Mouse (Mus musculus) kidney, postnatal 0 days (tissue): ENCODE results near the gene Acbd3. TPM values are rescaled to one million over a fixed set of nuclear protein-coding genes. Genes with fewer than 3 reads are reported as not detected.

Experiments
- ATAC-seq: fragments of 200-750 bp; cut with Nextera tagmentation; replicated peaks from 2 replicates; pipeline ENCODE4 v1.8.0; 2017; ENCODE audit warnings: low read depth, moderate number of reproducible peaks, moderate TSS enrichment, moderate library complexity; ENCODE audit not compliant: low FRiP score
- DNase-seq: peaks from one replicate; pipeline ENCODE4 v3.0.0-alpha.2; 2016; ENCODE audit warnings: low spot score
- H3K27ac ChIP-seq: fragments of 300-500 bp; sonication (generic); 2 replicates; pipeline ENCODE4 v1.5.1; 2014; ENCODE audit warnings: mild to moderate bottlenecking
- H3K27me3 ChIP-seq: fragments of 300-500 bp; sonication (generic); 2 replicates; pipeline ENCODE4 v1.6.1; 2014; ENCODE audit warnings: low read length, mixed read lengths; ENCODE audit not compliant: insufficient read depth
- H3K36me3 ChIP-seq: fragments of 300-500 bp; sonication (generic); 2 replicates; pipeline ENCODE4 v1.6.1; 2014; ENCODE audit warnings: low read length, mixed read lengths; ENCODE audit not compliant: insufficient read depth
- H3K4me1 ChIP-seq: fragments of 300-500 bp; sonication (generic); replicated peaks from 2 replicates; pipeline ENCODE4 v1.6.1; 2014; ENCODE audit warnings: antibody characterized with exemption, low read length, mixed read lengths; ENCODE audit not compliant: insufficient read depth
- H3K4me2 ChIP-seq: fragments of 300-500 bp; sonication (generic); 2 replicates; pipeline ENCODE4 v1.6.1; 2014; ENCODE audit warnings: mild to moderate bottlenecking, low read length, moderate library complexity, mixed read lengths
- H3K4me3 ChIP-seq: fragments of 300-500 bp; sonication (generic); replicated peaks from 2 replicates; pipeline ENCODE4 v1.5.1; 2014; ENCODE audit warnings: low read depth, low read length
- H3K9ac ChIP-seq: fragments of 300-500 bp; sonication (generic); 2 replicates; pipeline ENCODE4 v1.6.1; 2014; ENCODE audit warnings: low read depth, low read length
- H3K9me3 ChIP-seq: fragments of 300-500 bp; sonication (generic); replicated peaks from 2 replicates; pipeline ENCODE4 v1.6.1; 2016; ENCODE audit warnings: low read length, inconsistent platforms, mixed read lengths
- CTCF ChIP-seq: IDR thresholded peaks from 2 replicates; pipeline ENCODE4 v1.5.1; 2016; ENCODE audit warnings: antibody characterized with exemption, low read depth, mild to moderate bottlenecking, moderate library complexity
- WGBS: fragments of 180-500 bp; shearing (Covaris S2); extraction: QIAGEN DNeasy Blood & Tissue Kit; methylation state at CpG from one replicate; pipeline ENCODE4 v1.1.7; 2014; 5-methylcytosine and 5-hydroxymethylcytosine counted together
- polyA plus RNA-seq: library from polyadenylated mRNA; unstranded; fragments of >200 nt; fragmentation: Nextera tagmentation; extraction: Ambion mirVana; gene quantifications from 2 replicates; pipeline ENCODE4 v1.2.1, GENCODE M21; 2015

Gene Acbd3
- polyA plus RNA-seq, 1 experiment from 2014 or later: 18.5 TPM

GRCm38 (mm10) chr1:180765393-180765792 is 39.5 kb downstream of the Acbd3 start:
- no peaks in the 10 kb centered on the region for H3K36me3 ChIP-seq
- H3K4me1 ChIP-seq: peaks cover 14% of the 10 kb centered on the region; the same call in 1 of the 2 replicates
- 78% methylated on average over 5 of the region's 5 CpGs for WGBS
- H3K27ac ChIP-seq: no peak overlapping the region
- H3K9me3 ChIP-seq: no peaks in the 10 kb centered on the region
- no peak for TF ChIP-seq CTCF
- H3K9ac ChIP-seq: no peak overlapping the region
- no peak overlapping the region for H3K4me2 ChIP-seq
- H3K27me3 ChIP-seq: no peaks in the 10 kb centered on the region
- ATAC-seq (no peak), DNase-seq (no peak)
- H3K4me3 ChIP-seq: no peak overlapping the region

GRCm38 (mm10) chr1:180766557-180766956 is 40.7 kb downstream of the Acbd3 start:
- Histone ChIP-seq H3K4me2 (no peak overlapping the region), H3K36me3 (no peaks in the 10 kb centered on the region), H3K27me3 (no peaks in the 10 kb centered on the region), H3K27ac (no peak overlapping the region), H3K9me3 (no peaks in the 10 kb centered on the region), H3K4me3 (no peak overlapping the region), H3K9ac (no peak overlapping the region), H3K4me1 (peaks cover 14% of the 10 kb centered on the region; the same call in 1 of the 2 replicates)
- ATAC-seq: no peak
- 59% methylated on average over 5 of the region's 5 CpGs for WGBS
- no peak for DNase-seq
- TF ChIP-seq CTCF: no peak

GRCm38 (mm10) chr1:180767541-180768333 is 41.9 kb downstream of the Acbd3 start:
- peak overlapping the region; percentile 79 for H3K4me2 ChIP-seq
- no peaks in the 10 kb centered on the region for H3K27me3 ChIP-seq
- 9% methylated on average over 10 of the region's 10 CpGs for WGBS
- peak; percentile 24; the same call in 1 of the 2 replicates for TF ChIP-seq CTCF
- no peaks in the 10 kb centered on the region for H3K9me3 ChIP-seq
- H3K36me3 ChIP-seq: no peaks in the 10 kb centered on the region
- peak overlapping the region; percentile 48 for H3K4me3 ChIP-seq
- ATAC-seq: peak; percentile 53
- peak overlapping the region; percentile 71 for H3K9ac ChIP-seq
- peaks cover 14% of the 10 kb centered on the region; the same call in 1 of the 2 replicates for H3K4me1 ChIP-seq
- DNase-seq: peak; percentile 83
- peak overlapping the region; percentile 91 for H3K27ac ChIP-seq

- Histone ChIP-seq H3K36me3 (no peaks in the 10 kb centered on the region), H3K9me3 (no peaks in the 10 kb centered on the region), H3K4me2 (peak overlapping the region; percentile 79), H3K9ac (peak overlapping the region; percentile 71), H3K27me3 (no peaks in the 10 kb centered on the region), H3K4me1 (peaks cover 8% of the 10 kb centered on the region; the same call in 1 of the 2 replicates), H3K4me3 (peak overlapping the region; percentile 48), H3K27ac (peak overlapping the region; percentile 91)
- DNase-seq (peak; percentile 89), ATAC-seq (peak; percentile 88)
- peak; percentile 80 for TF ChIP-seq CTCF
- WGBS: 3% methylated on average over 37 of the region's 37 CpGs
Measured at GRCm38 (mm10) chr1:180768334-180769168, 42.7 kb downstream of the Acbd3 start.

GRCm38 (mm10) chr1:180771306-180771705 is 45.5 kb downstream of the Acbd3 start:
- Histone ChIP-seq H3K9me3 (no peaks in the 10 kb centered on the region), H3K27ac (no peak overlapping the region), H3K4me1 (peaks cover 9% of the 10 kb centered on the region; the same call in 1 of the 2 replicates), H3K4me2 (no peak overlapping the region), H3K4me3 (no peak overlapping the region), H3K36me3 (no peaks in the 10 kb centered on the region), H3K9ac (no peak overlapping the region), H3K27me3 (no peaks in the 10 kb centered on the region)
- no peak for ATAC-seq
- DNase-seq: no peak
- 69% methylated on average over 5 of the region's 5 CpGs for WGBS
- TF ChIP-seq CTCF: no peak

GRCm38 (mm10) chr1:180771722-180772121 is 45.9 kb downstream of the Acbd3 start:
- Histone ChIP-seq H3K4me1 (peaks cover 13% of the 10 kb centered on the region; the same call in 1 of the 2 replicates), H3K4me2 (no peak overlapping the region), H3K27me3 (no peaks in the 10 kb centered on the region), H3K27ac (no peak overlapping the region), H3K4me3 (no peak overlapping the region), H3K9me3 (no peaks in the 10 kb centered on the region), H3K9ac (no peak overlapping the region), H3K36me3 (no peaks in the 10 kb centered on the region)
- no peak for TF ChIP-seq CTCF
- WGBS: 41% methylated on average over 4 of the region's 4 CpGs
- no peak for ATAC-seq
- no peak for DNase-seq
